Mouse (Mus musculus) heart, postnatal 0 days (tissue): Measurements from ENCODE around the gene Prkab2. TPM values are rescaled to one million over a fixed set of nuclear protein-coding genes. Genes with fewer than 3 reads are reported as not detected.

Experiments
- ATAC-seq: fragments of 200-750 bp; cut with Nextera tagmentation; 2 replicates; pipeline ENCODE4 v1.8.0; 2017; ENCODE audit warnings: low read depth, moderate number of reproducible peaks, moderate library complexity; ENCODE audit not compliant: insufficient read depth
- DNase-seq: peaks from one replicate; pipeline ENCODE4 v3.0.0-alpha.2; 2016; ENCODE audit warnings: low spot score
- H3K27ac ChIP-seq: fragments of 300-500 bp; sonication (generic); 2 replicates; pipeline ENCODE4 v1.5.1; 2014; ENCODE audit warnings: low read depth, mild to moderate bottlenecking
- H3K27me3 ChIP-seq: fragments of 300-500 bp; sonication (generic); 2 replicates; pipeline ENCODE4 v1.6.1; 2014; ENCODE audit warnings: low read length, mixed read lengths; ENCODE audit not compliant: control insufficient read depth, insufficient read depth
- H3K36me3 ChIP-seq: fragments of 300-500 bp; sonication (generic); replicated peaks from 2 replicates; pipeline ENCODE4 v1.6.1; 2014; ENCODE audit warnings: low read length, mixed read lengths; ENCODE audit not compliant: control insufficient read depth, insufficient read depth
- H3K4me1 ChIP-seq: fragments of 300-500 bp; sonication (generic); 2 replicates; pipeline ENCODE4 v1.6.1; 2014; ENCODE audit warnings: antibody characterized with exemption; ENCODE audit not compliant: control insufficient read depth, insufficient read depth
- H3K4me2 ChIP-seq: fragments of 300-500 bp; sonication (generic); 2 replicates; pipeline ENCODE4 v1.6.1; 2014; ENCODE audit warnings: low read depth, mild to moderate bottlenecking, low read length, moderate library complexity
- H3K4me3 ChIP-seq: fragments of 300-500 bp; sonication (generic); 2 replicates; pipeline ENCODE4 v1.5.1; 2014; ENCODE audit warnings: low read depth, low read length
- H3K9ac ChIP-seq: fragments of 300-500 bp; sonication (generic); replicated peaks from 2 replicates; pipeline ENCODE4 v1.6.1; 2014; ENCODE audit warnings: low read depth, low read length, mixed read lengths
- H3K9me3 ChIP-seq: fragments of 300-500 bp; sonication (generic); replicated peaks from 2 replicates; pipeline ENCODE4 v1.6.1; 2016; ENCODE audit warnings: low read length; ENCODE audit not compliant: control insufficient read depth
- CTCF ChIP-seq: IDR thresholded peaks from 2 replicates; pipeline ENCODE4 v1.5.1; 2016; ENCODE audit warnings: antibody characterized with exemption, control low read depth, low read depth
- EP300 ChIP-seq: IDR thresholded peaks from 2 replicates; pipeline ENCODE4 v1.6.1; 2016; ENCODE audit warnings: antibody characterized with exemption, low read depth
- WGBS: fragments of 180-500 bp; shearing (Covaris S2); extraction: QIAGEN DNeasy Blood & Tissue Kit; methylation state at CpG from one replicate; pipeline ENCODE4 v1.1.7; 2014; 5-methylcytosine and 5-hydroxymethylcytosine counted together
- polyA plus RNA-seq: library from polyadenylated mRNA; unstranded; fragments of >200 nt; fragmentation: Nextera tagmentation; extraction: Ambion mirVana; gene quantifications from 2 replicates; pipeline ENCODE4 v1.2.1, GENCODE M21; 2015
- total RNA-seq: library from RNA; depleted of rRNA; stranded (reverse); fragments of >200 nt; gene quantifications from 2 replicates; pipeline ENCODE4 v1.2.3, GENCODE M21; 2014; ENCODE audit warnings: low replicate concordance

Gene Prkab2
- total and polyA plus RNA-seq, 2 experiments from 2014 or later = 10.5 to 17.4 TPM

DNA sequence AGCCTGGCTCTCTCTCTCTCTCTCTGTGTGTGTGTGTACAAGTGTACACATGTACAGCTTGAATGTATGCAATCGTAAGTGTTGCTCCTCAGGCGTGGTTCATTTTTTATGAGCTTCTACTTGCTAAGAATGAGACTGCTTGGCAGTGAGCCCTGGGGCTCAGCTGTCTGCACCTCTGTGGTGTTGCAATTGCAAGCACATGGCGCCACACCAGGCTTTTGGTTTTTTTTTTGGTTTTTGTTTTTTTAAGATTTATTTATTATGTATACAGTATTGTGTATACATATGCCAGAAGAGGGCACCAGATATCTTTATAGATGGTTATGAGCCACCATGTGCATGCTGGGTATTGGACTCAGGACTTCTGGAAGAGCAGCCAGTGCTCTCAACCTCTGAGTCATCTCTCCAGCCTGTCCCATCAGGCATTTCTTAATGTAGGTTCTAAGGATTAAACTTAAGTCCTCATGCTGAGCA lies 23.7 kb upstream of the Prkab2 start:
- Histone ChIP-seq H3K4me3 (no peak overlapping the region), H3K9ac (no peak overlapping the region), H3K27ac (no peak overlapping the region), H3K9me3 (no peaks in the 10 kb centered on the region), H3K27me3 (no peaks in the 10 kb centered on the region), H3K4me2 (no peak overlapping the region), H3K36me3 (no peaks in the 10 kb centered on the region), H3K4me1 (peaks cover 7% of the 10 kb centered on the region; the same call in 1 of the 2 replicates)
- DNase-seq (peak; percentile 57), ATAC-seq (peak; percentile 51; the same call in 1 of the 2 replicates)
- TF ChIP-seq CTCF = peak; percentile 20
- no peak for TF ChIP-seq EP300
- WGBS = 25% methylated on average over 3 of the region's 3 CpGs

DNA sequence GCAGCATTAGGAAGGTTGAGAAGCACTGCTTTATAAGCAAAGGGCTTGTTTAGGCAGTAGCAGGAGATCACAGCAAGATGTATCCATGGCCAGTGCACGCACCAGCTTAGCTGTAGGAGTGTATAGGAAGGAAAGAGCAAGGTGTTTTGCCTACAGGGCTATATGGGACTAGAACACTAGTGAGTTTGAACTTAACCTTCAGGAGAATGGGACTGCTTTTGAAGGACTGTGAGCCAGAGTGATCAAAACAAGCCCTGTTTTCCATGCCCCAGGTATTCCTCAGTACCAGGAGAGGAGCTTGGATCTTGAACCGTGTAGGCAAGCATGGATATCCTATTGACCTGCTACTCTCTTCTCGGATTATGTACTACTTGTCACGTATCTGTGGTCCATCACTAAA lies 16.6 kb upstream of the Prkab2 start:
- H3K36me3 ChIP-seq = no peaks in the 10 kb centered on the region
- no peak overlapping the region for H3K4me2 ChIP-seq
- no peak overlapping the region for H3K4me3 ChIP-seq
- TF ChIP-seq CTCF (no peak), EP300 (no peak)
- H3K27ac ChIP-seq = no peak overlapping the region
- H3K4me1 ChIP-seq = peaks cover 4% of the 10 kb centered on the region; the same call in 1 of the 2 replicates
- ATAC-seq (no peak), DNase-seq (no peak)
- H3K9me3 ChIP-seq = no peaks in the 10 kb centered on the region
- H3K27me3 ChIP-seq = no peaks in the 10 kb centered on the region
- no peak overlapping the region for H3K9ac ChIP-seq
- WGBS = 87% methylated on average over 4 of the region's 4 CpGs

DNA sequence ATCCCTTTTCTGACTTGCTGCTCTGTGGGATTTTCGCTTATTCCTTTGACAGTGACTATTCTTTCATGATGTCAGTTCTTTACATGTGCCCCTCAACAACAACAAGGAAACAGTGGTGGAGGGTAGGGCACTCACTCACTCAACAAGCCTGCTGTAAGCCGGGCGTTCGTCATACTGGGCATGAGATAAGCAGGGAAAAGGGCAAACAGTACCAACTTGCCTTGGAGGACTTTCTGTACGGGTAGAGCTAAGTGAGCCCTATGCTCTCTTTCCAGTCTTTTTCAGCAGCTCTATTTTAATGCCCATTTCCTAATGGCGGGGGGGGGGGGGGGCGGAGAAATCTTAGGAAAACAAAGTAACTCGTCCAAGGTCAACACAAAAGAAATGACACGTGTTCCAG lies 16.0 kb upstream of the Prkab2 start:
- DNase-seq = no peak
- TF ChIP-seq CTCF (no peak), EP300 (no peak)
- H3K36me3 ChIP-seq = no peaks in the 10 kb centered on the region
- 58% methylated on average over 9 of the region's 9 CpGs for WGBS
- H3K4me2 ChIP-seq = no peak overlapping the region
- ATAC-seq = no peak
- no peak overlapping the region for H3K27ac ChIP-seq
- no peaks in the 10 kb centered on the region for H3K27me3 ChIP-seq
- no peak overlapping the region for H3K9ac ChIP-seq
- H3K9me3 ChIP-seq = no peaks in the 10 kb centered on the region
- H3K4me1 ChIP-seq = peaks cover 4% of the 10 kb centered on the region; the same call in 1 of the 2 replicates
- H3K4me3 ChIP-seq = no peak overlapping the region

DNA sequence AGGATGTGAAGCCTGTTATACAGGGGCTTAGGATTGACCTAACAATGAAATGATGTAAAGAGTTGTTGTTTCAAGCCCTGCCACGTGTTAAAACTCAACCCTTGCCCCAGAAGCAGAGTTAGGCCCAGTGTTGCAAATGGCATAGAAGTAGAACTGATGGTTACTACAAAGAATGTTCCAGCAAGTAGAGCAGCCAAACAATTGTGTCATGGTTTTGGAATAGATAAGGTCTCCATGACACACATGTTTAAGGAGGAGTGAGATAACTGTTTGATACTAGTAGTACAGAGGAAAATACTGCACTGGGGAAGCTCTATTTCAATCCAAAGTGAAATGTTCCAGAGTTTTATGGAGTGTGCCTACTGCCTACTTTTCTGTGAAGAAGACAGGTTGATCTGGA lies 9.5 kb upstream of the Prkab2 start:
- Histone ChIP-seq H3K4me2 (no peak overlapping the region), H3K9me3 (no peaks in the 10 kb centered on the region), H3K4me1 (peaks cover 34% of the 10 kb centered on the region), H3K4me3 (no peak overlapping the region), H3K27me3 (no peaks in the 10 kb centered on the region), H3K9ac (no peak overlapping the region), H3K36me3 (no peaks in the 10 kb centered on the region), H3K27ac (peak overlapping the region; percentile 70)
- peak; percentile 51 for DNase-seq
- peak; percentile 65 for ATAC-seq
- WGBS = 26% methylated on average over 1 of the region's 1 CpGs
- TF ChIP-seq EP300 (no peak), CTCF (no peak)

DNA sequence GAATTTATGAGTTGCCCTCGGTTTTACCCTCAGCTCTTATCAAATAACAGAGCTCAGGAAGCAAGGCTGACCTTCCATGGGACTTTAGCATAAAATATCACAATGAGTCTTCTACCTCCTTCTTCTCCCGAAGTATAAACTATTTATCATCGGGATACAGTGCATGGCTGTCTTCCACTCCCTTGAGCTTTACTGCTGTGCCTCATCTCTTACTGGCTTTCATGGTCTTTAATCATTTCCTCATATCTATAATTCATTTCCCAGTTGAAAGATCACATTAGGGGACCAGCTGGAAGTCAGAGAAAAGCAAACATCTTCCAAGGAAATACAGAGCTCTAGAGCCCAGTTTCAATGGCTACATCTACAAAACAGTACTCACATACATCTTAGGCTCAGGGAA lies 9.0 kb upstream of the Prkab2 start:
- WGBS = 65% methylated on average over 3 of the region's 3 CpGs
- no peak for ATAC-seq
- peaks cover 31% of the 10 kb centered on the region for H3K4me1 ChIP-seq
- TF ChIP-seq EP300 = no peak
- no peak for TF ChIP-seq CTCF
- H3K4me2 ChIP-seq = no peak overlapping the region
- no peak for DNase-seq
- H3K27me3 ChIP-seq = no peaks in the 10 kb centered on the region
- peak overlapping the region; percentile 5 for H3K27ac ChIP-seq
- no peak overlapping the region for H3K9ac ChIP-seq
- no peak overlapping the region for H3K4me3 ChIP-seq
- no peaks in the 10 kb centered on the region for H3K36me3 ChIP-seq
- no peaks in the 10 kb centered on the region for H3K9me3 ChIP-seq

DNA sequence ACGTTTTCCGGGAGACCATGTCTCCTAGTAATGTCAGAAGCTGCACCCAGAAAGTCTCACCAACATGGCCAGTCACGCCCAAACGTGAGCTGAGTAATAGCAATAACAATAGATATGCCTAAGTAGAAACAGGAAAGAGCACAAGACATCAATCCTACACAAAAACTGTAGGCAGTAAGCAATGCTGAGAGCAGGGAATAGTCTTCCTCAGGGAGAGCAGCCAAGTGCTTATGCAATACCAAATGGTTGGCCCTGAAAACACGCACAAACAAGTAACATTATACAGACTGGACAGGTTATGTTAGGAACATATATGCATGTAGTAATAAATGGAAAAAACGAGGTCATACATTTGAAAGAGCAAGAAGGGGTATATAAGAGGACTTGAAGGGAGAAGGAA lies 8.5 kb upstream of the Prkab2 start:
- ATAC-seq = no peak
- peak overlapping the region; percentile 5; the same call in 1 of the 2 replicates for H3K27ac ChIP-seq
- TF ChIP-seq EP300 = no peak
- no peak for TF ChIP-seq CTCF
- no peak overlapping the region for H3K9ac ChIP-seq
- no peak overlapping the region for H3K4me2 ChIP-seq
- WGBS = 65% methylated on average over 6 of the region's 6 CpGs
- H3K27me3 ChIP-seq = no peaks in the 10 kb centered on the region
- no peak overlapping the region for H3K4me3 ChIP-seq
- DNase-seq = no peak
- no peaks in the 10 kb centered on the region for H3K9me3 ChIP-seq
- H3K4me1 ChIP-seq = peaks cover 30% of the 10 kb centered on the region
- no peaks in the 10 kb centered on the region for H3K36me3 ChIP-seq
